Mouse (Mus musculus) right cerebral cortex, postnatal 25 days (tissue): ENCODE measurements around the gene Lrwd1.
"Not testable (repeated sequence)": the region's sequence is repeated elsewhere in the genome, so short reads cannot be mapped to it uniquely, and the experiment has no call there.

Experiments
- DNase-seq: peaks from one replicate; pipeline ENCODE4 v3.0.0; 2022

Lrwd1 gene

GRCm38 (mm10) chr5:136135571-136136291, at the start of gene Lrwd1, which contains the start of gene Alkbh4:
Lrwd1 (minus strand) TSS chr5:136136074.
Alkbh4 (plus strand) TSS chr5:136136146.
- DNase-seq: peak; percentile 93

GRCm38 (mm10) chr5:136183766-136184165, 47.9 kb upstream of the Lrwd1 start:
- no peak for DNase-seq

GRCm38 (mm10) chr5:136182830-136183229, 47.0 kb upstream of the Lrwd1 start:
- no peak for DNase-seq

GRCm38 (mm10) chr5:136182049-136182448, 46.2 kb upstream of the Lrwd1 start:
- DNase-seq: peak; percentile 20

- no peak for DNase-seq
Measured at GRCm38 (mm10) chr5:136181197-136181596, 45.3 kb upstream of the Lrwd1 start.

- DNase-seq: no peak
Measured at GRCm38 (mm10) chr5:136179594-136179993, 43.7 kb upstream of the Lrwd1 start.

GRCm38 (mm10) chr5:136173606-136174463, 38.0 kb upstream of the Lrwd1 start:
- DNase-seq: peak; percentile 48

GRCm38 (mm10) chr5:136172939-136173338, 37.1 kb upstream of the Lrwd1 start:
- DNase-seq: no peak

GRCm38 (mm10) chr5:136171363-136172341, 35.8 kb upstream of the Lrwd1 start:
- no peak for DNase-seq

GRCm38 (mm10) chr5:136170512-136171362, 34.9 kb upstream of the Lrwd1 start, which contains the start of gene Orai2:
Orai2 (minus strand) TSS chr5:136170713.
- DNase-seq: peak; percentile 88

- DNase-seq: peak; percentile 56
Measured at GRCm38 (mm10) chr5:136169626-136170511, 34.0 kb upstream of the Lrwd1 start.

GRCm38 (mm10) chr5:136168071-136168470, 32.2 kb upstream of the Lrwd1 start:
- DNase-seq: no peak

GRCm38 (mm10) chr5:136167296-136167695, 31.4 kb upstream of the Lrwd1 start:
- DNase-seq: no peak

GRCm38 (mm10) chr5:136165246-136165645, 29.4 kb upstream of the Lrwd1 start:
- DNase-seq: no peak

GRCm38 (mm10) chr5:136163807-136164474, 28.1 kb upstream of the Lrwd1 start:
- DNase-seq: no peak

GRCm38 (mm10) chr5:136160084-136160483, 24.2 kb upstream of the Lrwd1 start:
- not testable (repeated sequence) for DNase-seq

GRCm38 (mm10) chr5:136155399-136155798, 19.5 kb upstream of the Lrwd1 start:
- DNase-seq: no peak

- DNase-seq: no peak
Measured at GRCm38 (mm10) chr5:136152365-136152764, 16.5 kb upstream of the Lrwd1 start.

- not testable (repeated sequence) for DNase-seq
Measured at GRCm38 (mm10) chr5:136149134-136149576, 13.3 kb upstream of the Lrwd1 start.

- no peak for DNase-seq
Measured at GRCm38 (mm10) chr5:136147704-136148103, 11.8 kb upstream of the Lrwd1 start.
